Mouse (Mus musculus) midbrain, embryonic 16.5 days (tissue): ENCODE measurements around the gene Ak3. TPM values are rescaled to one million over a fixed set of nuclear protein-coding genes. Genes with fewer than 3 reads are reported as not detected.
A peak's percentile ranks its signal among the peaks of the same experiment; 100 is the strongest.

Experiments used
- ATAC-seq: fragments of 200-750 bp; cut with Nextera tagmentation; 2 replicates; pipeline ENCODE4 v1.8.0; 2017; ENCODE audit warnings: moderate TSS enrichment
- H3K27ac ChIP-seq: fragments of 300-500 bp; sonication (generic); 2 replicates; pipeline ENCODE4 v1.5.1; 2014; ENCODE audit warnings: mild to moderate bottlenecking, low read length, mixed read lengths
- H3K27me3 ChIP-seq: fragments of 300-500 bp; sonication (generic); 2 replicates; pipeline ENCODE4 v1.6.1; 2014; ENCODE audit warnings: low read depth, low read length, mixed read lengths; ENCODE audit not compliant: control insufficient read depth, insufficient read depth
- H3K36me3 ChIP-seq: fragments of 300-500 bp; sonication (generic); 2 replicates; pipeline ENCODE4 v1.6.1; 2014; ENCODE audit warnings: mild to moderate bottlenecking, low read length, moderate library complexity, mixed read lengths; ENCODE audit not compliant: control insufficient read depth, insufficient read depth
- H3K4me1 ChIP-seq: fragments of 300-500 bp; sonication (generic); 2 replicates; pipeline ENCODE4 v1.6.1; 2014; ENCODE audit warnings: mild to moderate bottlenecking, low read length, mixed read lengths; ENCODE audit not compliant: control insufficient read depth, insufficient read depth
- H3K4me2 ChIP-seq: fragments of 300-500 bp; sonication (generic); 2 replicates; pipeline ENCODE4 v1.6.1; 2014; ENCODE audit warnings: mild to moderate bottlenecking, low read length, mixed read lengths
- H3K4me3 ChIP-seq: fragments of 300-500 bp; sonication (generic); 2 replicates; pipeline ENCODE4 v1.5.1; 2014; ENCODE audit warnings: low read depth, mild to moderate bottlenecking, low read length, moderate library complexity, mixed read lengths
- H3K9ac ChIP-seq: fragments of 300-500 bp; sonication (generic); 2 replicates; pipeline ENCODE4 v1.6.1; 2014; ENCODE audit warnings: low read depth, low read length, mixed read lengths
- H3K9me3 ChIP-seq: fragments of 300-500 bp; sonication (generic); replicated peaks from 2 replicates; pipeline ENCODE4 v1.6.1; 2014; ENCODE audit warnings: mild to moderate bottlenecking, low read length, mixed read lengths; ENCODE audit not compliant: control insufficient read depth, poor library complexity, severe bottlenecking
- WGBS: fragments of 180-500 bp; shearing (Covaris S2); extraction: QIAGEN DNeasy Blood & Tissue Kit; methylation state at CpG from one replicate; pipeline ENCODE4 v1.1.7; 2014; 5-methylcytosine and 5-hydroxymethylcytosine counted together
- polyA plus RNA-seq: library from polyadenylated mRNA; unstranded; fragments of >200 nt; fragmentation: Nextera tagmentation; extraction: Ambion mirVana; gene quantifications from 2 replicates; pipeline ENCODE4 v1.2.1, GENCODE M21; 2015

Gene Ak3
- polyA plus RNA-seq, 1 experiment from 2014 or later = 75.1 TPM

DNA sequence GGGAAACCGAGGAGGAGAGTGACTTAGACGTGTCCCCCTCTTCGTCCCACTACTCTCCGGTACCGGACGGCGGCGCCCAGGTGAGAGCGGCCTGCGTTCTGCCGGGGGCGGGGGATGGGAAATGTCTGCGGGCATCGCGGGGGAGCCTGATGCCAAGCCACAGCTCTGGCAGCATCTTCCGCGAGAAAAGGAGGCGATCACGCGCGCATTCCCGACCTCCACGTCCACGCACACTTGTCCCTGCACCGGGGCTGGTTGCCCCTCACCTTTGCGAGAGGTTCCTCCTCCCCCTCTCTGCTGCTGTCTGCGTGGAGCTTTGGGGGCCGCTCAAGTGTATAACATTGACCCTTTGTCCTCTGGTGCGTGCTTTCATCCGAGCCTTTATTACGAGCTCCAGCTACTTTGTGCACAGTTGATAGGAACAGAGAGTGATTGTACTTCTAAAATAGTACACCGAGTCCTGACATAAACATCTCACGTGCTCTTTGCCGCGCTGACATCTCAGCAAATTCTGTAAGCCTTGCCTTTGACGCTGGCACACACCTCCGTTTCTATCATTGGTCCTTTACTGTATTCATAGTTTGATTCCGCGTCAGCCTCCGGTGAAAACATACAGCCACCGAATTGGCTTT, 57.1 kb downstream of the Ak3 start:
- Histone ChIP-seq H3K4me2 (peak overlapping the region; percentile 78), H3K4me3 (peak overlapping the region; percentile 80), H3K9ac (peak overlapping the region; percentile 94), H3K4me1 (peaks cover 15% of the 10 kb centered on the region), H3K9me3 (no peaks in the 10 kb centered on the region), H3K27me3 (no peaks in the 10 kb centered on the region; the same call in 1 of the 2 replicates), H3K36me3 (peaks cover 10% of the 10 kb centered on the region), H3K27ac (peak overlapping the region; percentile 84)
- under 1% methylated on average over 41 of the region's 41 CpGs for WGBS
- peak; percentile 75 for ATAC-seq

DNA sequence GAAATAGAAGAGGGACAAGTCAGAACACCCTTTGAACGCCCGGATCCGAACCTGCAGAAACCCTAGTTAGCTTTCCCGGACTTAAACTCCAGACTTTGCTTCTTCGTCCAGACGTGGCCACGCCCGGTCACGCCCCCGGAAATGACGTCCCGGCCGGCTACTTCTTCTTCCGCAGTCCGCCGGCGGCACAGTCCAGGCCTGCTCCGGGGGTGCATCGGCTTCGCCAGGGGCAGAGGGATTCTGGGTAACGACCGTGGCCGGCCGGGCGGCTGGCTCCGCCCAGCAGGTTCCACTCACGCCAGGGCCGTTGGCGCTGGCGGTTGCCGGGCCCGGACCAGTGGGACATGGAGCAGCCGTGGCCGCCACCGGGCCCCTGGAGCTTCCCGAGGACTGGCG, 57.6 kb downstream of the Ak3 start, which contains the start of gene Cdc37l1:
TSS of gene Cdc37l1 (plus strand) at position 159 of the 396 bp plus-strand sequence.
- H3K9ac ChIP-seq = peak within 1 kb of the TSS; percentile 94
- H3K4me3 ChIP-seq = peak within 1 kb of the TSS; percentile 80
- H3K36me3 ChIP-seq = peaks cover 4% of the 10 kb centered on the region
- peak within 1 kb of the TSS; percentile 78 for H3K4me2 ChIP-seq
- ATAC-seq = peak; percentile 97
- H3K9me3 ChIP-seq = no peaks in the 10 kb centered on the region
- WGBS = 0% methylated on average over 33 of the region's 37 CpGs
- peak within 1 kb of the TSS; percentile 84 for H3K27ac ChIP-seq
- no peaks in the 10 kb centered on the region; the same call in 1 of the 2 replicates for H3K27me3 ChIP-seq
- peaks cover 15% of the 10 kb centered on the region for H3K4me1 ChIP-seq

GRCm38 (mm10) chr19:28989515-28989914, 58.2 kb downstream of the Ak3 start:
- H3K36me3 ChIP-seq = no peaks in the 10 kb centered on the region; the same call in 1 of the 2 replicates
- H3K27ac ChIP-seq = no peak overlapping the region
- no peaks in the 10 kb centered on the region for H3K9me3 ChIP-seq
- no peaks in the 10 kb centered on the region; the same call in 1 of the 2 replicates for H3K27me3 ChIP-seq
- H3K4me3 ChIP-seq = peak overlapping the region; percentile 80
- peaks cover 15% of the 10 kb centered on the region for H3K4me1 ChIP-seq
- no peak overlapping the region for H3K9ac ChIP-seq
- 76% methylated on average over 8 of the region's 8 CpGs for WGBS
- peak overlapping the region; percentile 78 for H3K4me2 ChIP-seq
- no peak for ATAC-seq

- Histone ChIP-seq H3K27ac (no peak overlapping the region), H3K4me3 (no peak overlapping the region), H3K9me3 (no peaks in the 10 kb centered on the region), H3K4me1 (no peaks in the 10 kb centered on the region), H3K9ac (no peak overlapping the region), H3K4me2 (no peak overlapping the region), H3K27me3 (no peaks in the 10 kb centered on the region), H3K36me3 (no peaks in the 10 kb centered on the region)
- 85% methylated on average over 7 of the region's 7 CpGs for WGBS
- no peak for ATAC-seq
Observed at GRCm38 (mm10) chr19:28982617-28983016, 65.1 kb downstream of the Ak3 start.

- peak overlapping the region; percentile 68 for H3K9ac ChIP-seq
- peak overlapping the region; percentile 43 for H3K4me3 ChIP-seq
- H3K9me3 ChIP-seq = no peaks in the 10 kb centered on the region
- H3K4me1 ChIP-seq = peaks cover 4% of the 10 kb centered on the region; the same call in 1 of the 2 replicates
- peak overlapping the region; percentile 85 for H3K4me2 ChIP-seq
- WGBS = 14% methylated on average over 35 of the region's 35 CpGs
- peak; percentile 91 for ATAC-seq
- H3K27me3 ChIP-seq = no peaks in the 10 kb centered on the region
- H3K36me3 ChIP-seq = no peaks in the 10 kb centered on the region
- H3K27ac ChIP-seq = 0 out of 2 replicates have a peak overlapping the region, but pooled peaks have one; percentile 42
Observed at GRCm38 (mm10) chr19:28974862-28975611, 72.7 kb downstream of the Ak3 start.

Other genes starting within 250 kb of the Ak3 start
- 45.0 and 47.7 TPM in 2 replicates for gene Slc1a1, start 212.9 kb downstream of the Ak3 start, polyA plus RNA-seq
- gene Plpp6, start 84.0 kb downstream of the Ak3 start, polyA plus RNA-seq = 14.8 and 15.2 TPM in 2 replicates
- gene 4430402I18Rik, start 80.2 kb downstream of the Ak3 start, polyA plus RNA-seq = 0.78 and 1.4 TPM in 2 replicates
- gene Cdc37l1, start 57.6 kb downstream of the Ak3 start, polyA plus RNA-seq = 48.9 and 52.6 TPM in 2 replicates
- 35.2 and 39.4 TPM in 2 replicates for gene Rcl1, start 53.4 kb upstream of the Ak3 start, polyA plus RNA-seq
- 14.4 and 17.1 TPM in 2 replicates for gene Jak2, start 203.9 kb upstream of the Ak3 start, polyA plus RNA-seq